12 mouse cellular contexts compared by ENCODE assay signal in the genomic region with DNA sequence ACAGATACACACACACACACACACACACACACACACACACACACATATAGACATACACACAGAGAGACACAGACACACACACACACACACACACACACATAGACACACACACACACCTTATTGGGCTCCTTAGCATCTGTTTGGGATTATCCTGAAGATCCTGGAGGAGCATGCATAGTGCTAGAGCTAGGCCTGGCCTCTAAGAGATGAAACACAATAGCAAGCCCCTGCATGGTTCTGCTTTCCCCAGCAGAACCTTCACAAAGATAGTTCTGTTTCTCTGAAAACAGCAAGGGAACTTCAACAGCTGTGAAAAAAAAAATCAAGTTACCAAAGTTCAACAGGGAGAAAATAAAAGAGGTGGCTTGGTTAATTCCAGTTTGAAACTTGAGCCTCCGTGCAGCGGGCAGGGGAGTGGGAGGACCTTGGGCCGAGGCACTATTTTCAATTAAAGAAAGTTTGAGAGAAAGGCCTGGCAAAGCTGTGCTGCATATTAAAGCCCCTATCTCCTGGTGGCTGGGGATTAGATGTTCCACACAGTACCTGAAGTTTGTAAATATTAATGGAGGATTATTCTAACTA.
DNase-seq lines count a peak whose midpoint lies in the region; ATAC-seq and TF ChIP-seq lines count a peak whose summit lies in the region.
"Had no signal": no experiment of that assay in that cellular context is flagged by ENCODE, and none has a peak within 500 bp of the region (broad histone marks: within the 10 kb centered on the region; RNA-seq: fewer than 3 reads in every experiment).

No protein-coding gene starts in this region.

- H3K36me3 ChIP-seq in heart, postnatal 0 days (replicated peaks; ENCODE audit: control insufficient read depth, insufficient read depth, low read length) = no peaks in the 10 kb centered on the region
- no peaks in the 10 kb centered on the region for H3K36me3 ChIP-seq in midbrain, embryonic 10.5 days
- no peaks in the 10 kb centered on the region for H3K36me3 ChIP-seq in midbrain, postnatal 0 days (ENCODE audit: insufficient read depth, low read length)
- H3K36me3 ChIP-seq in embryonic facial prominence, embryonic 12.5 days = no peaks in the 10 kb centered on the region
- no peaks in the 10 kb centered on the region for H3K36me3 ChIP-seq in limb, embryonic 12.5 days
- H3K36me3 ChIP-seq: lung, embryonic 15.5 days; neural tube, embryonic 12.5 days had no signal

- H3K4me1 ChIP-seq in heart, postnatal 0 days (ENCODE audit: control insufficient read depth, insufficient read depth) = peaks cover 11% of the 10 kb centered on the region; the same call in 1 of the 2 replicates
- peaks cover 18% of the 10 kb centered on the region; the same call in 1 of the 2 replicates for H3K4me1 ChIP-seq in midbrain, embryonic 10.5 days
- H3K4me1 ChIP-seq in midbrain, postnatal 0 days (ENCODE audit: insufficient read depth, low read length) = no peaks in the 10 kb centered on the region
- peaks cover 22% of the 10 kb centered on the region for H3K4me1 ChIP-seq in embryonic facial prominence, embryonic 12.5 days
- H3K4me1 ChIP-seq in limb, embryonic 12.5 days (replicated peaks) = peaks cover 27% of the 10 kb centered on the region
- H3K4me1 ChIP-seq: megakaryocyte, embryonic 14.5 days; neural tube, embryonic 12.5 days had no signal

- peak overlapping the region; percentile 10; the same call in 1 of the 2 replicates for H3K4me2 ChIP-seq in heart, postnatal 0 days (ENCODE audit: low read depth, low read length)
- no peak overlapping the region for H3K4me2 ChIP-seq in midbrain, postnatal 0 days (ENCODE audit: low read depth, low read length, poor library complexity, severe bottlenecking)
- H3K4me2 ChIP-seq in embryonic facial prominence, embryonic 12.5 days (replicated peaks) = no peak overlapping the region
- 0 out of 2 replicates have a peak overlapping the region, but pooled peaks have one; percentile 15 for H3K4me2 ChIP-seq in limb, embryonic 12.5 days
- H3K4me2 ChIP-seq: lung, embryonic 15.5 days; neural tube, embryonic 12.5 days had no signal

- 46% methylated on average over 3 of the region's 3 CpGs for WGBS in heart, postnatal 0 days
- WGBS in midbrain, embryonic 10.5 days = 30% methylated on average over 3 of the region's 3 CpGs
- WGBS in midbrain, postnatal 0 days = 26% methylated on average over 3 of the region's 3 CpGs
- 6% methylated on average over 3 of the region's 3 CpGs for WGBS in embryonic facial prominence, embryonic 12.5 days
- WGBS in limb, embryonic 12.5 days = 4% methylated on average over 3 of the region's 3 CpGs

- no peaks in the 10 kb centered on the region for H3K9me3 ChIP-seq in heart, postnatal 0 days (replicated peaks; ENCODE audit: control insufficient read depth, low read length)
- peaks cover 8% of the 10 kb centered on the region for H3K9me3 ChIP-seq in midbrain, embryonic 10.5 days (replicated peaks)
- H3K9me3 ChIP-seq in midbrain, postnatal 0 days (ENCODE audit: low read length) = peaks cover 6% of the 10 kb centered on the region; the same call in 1 of the 2 replicates
- H3K9me3 ChIP-seq in embryonic facial prominence, embryonic 12.5 days = no peaks in the 10 kb centered on the region
- peaks cover 4% of the 10 kb centered on the region; the same call in 1 of the 2 replicates for H3K9me3 ChIP-seq in limb, embryonic 12.5 days
- H3K9me3 ChIP-seq: lung, embryonic 15.5 days; neural tube, embryonic 12.5 days had no signal

- no peak for TF ChIP-seq EP300 in heart, postnatal 0 days (IDR thresholded peaks at IDR 0.05; ENCODE audit: low read depth)

- H3K9ac ChIP-seq in heart, postnatal 0 days (replicated peaks; ENCODE audit: low read depth, low read length) = no peak overlapping the region
- no peak overlapping the region for H3K9ac ChIP-seq in midbrain, postnatal 0 days (replicated peaks; ENCODE audit: low read length, poor library complexity, severe bottlenecking)
- H3K9ac ChIP-seq in embryonic facial prominence, embryonic 12.5 days = no peak overlapping the region
- no peak overlapping the region for H3K9ac ChIP-seq in limb, embryonic 12.5 days (replicated peaks)
- H3K9ac ChIP-seq: lung, embryonic 15.5 days; neural tube, embryonic 12.5 days had no signal

- no peak for TF ChIP-seq CTCF in heart, postnatal 0 days (IDR thresholded peaks at IDR 0.05; ENCODE audit: low read depth)
- no peak for TF ChIP-seq CTCF in midbrain, postnatal 0 days (IDR thresholded peaks at IDR 0.05)

- H3K4me3 ChIP-seq in heart, postnatal 0 days (ENCODE audit: low read depth, low read length) = no peak overlapping the region
- no peak overlapping the region for H3K4me3 ChIP-seq in midbrain, embryonic 10.5 days
- no peak overlapping the region for H3K4me3 ChIP-seq in midbrain, postnatal 0 days (ENCODE audit: low read depth, low read length)
- H3K4me3 ChIP-seq in embryonic facial prominence, embryonic 12.5 days = no peak overlapping the region
- no peak overlapping the region for H3K4me3 ChIP-seq in limb, embryonic 12.5 days (replicated peaks)
- H3K4me3 ChIP-seq: lung, embryonic 15.5 days; megakaryocyte, embryonic 14.5 days; neural tube, embryonic 12.5 days had no signal

- peak overlapping the region; percentile 52; the same call in 1 of the 2 replicates for H3K27ac ChIP-seq in heart, postnatal 0 days (ENCODE audit: low read depth)
- peak overlapping the region; percentile 49 for H3K27ac ChIP-seq in midbrain, embryonic 10.5 days (replicated peaks)
- no peak overlapping the region for H3K27ac ChIP-seq in midbrain, postnatal 0 days (ENCODE audit: low read depth, low read length)
- H3K27ac ChIP-seq in embryonic facial prominence, embryonic 12.5 days = peak overlapping the region; percentile 89
- peak overlapping the region; percentile 86 for H3K27ac ChIP-seq in limb, embryonic 12.5 days
- H3K27ac ChIP-seq: lung, embryonic 15.5 days; neural tube, embryonic 12.5 days had no signal

- no peak for DNase-seq in heart, postnatal 0 days (ENCODE audit: low spot score)
- no peak for DNase-seq in heart, adult 11 months
- no peak for DNase-seq in midbrain, embryonic 10.5 days (ENCODE audit: low spot score)
- DNase-seq in midbrain, postnatal 0 days (ENCODE audit: low spot score) = no peak
- no peak for DNase-seq in T-cell, adult 2 months (ENCODE audit: low spot score)
- DNase-seq: retina, postnatal 1 day; thymus, adult 2 months had no signal

- ATAC-seq in heart, postnatal 0 days (ENCODE audit: insufficient read depth, low read depth) = no peak
- ATAC-seq in midbrain, postnatal 0 days (ENCODE audit: low FRiP score) = no peak
- peak; percentile 64; the same call in 1 of the 2 replicates for ATAC-seq in embryonic facial prominence, embryonic 12.5 days (ENCODE audit: insufficient number of reproducible peaks, insufficient read depth, low FRiP score, low TSS enrichment)
- ATAC-seq in limb, embryonic 12.5 days (ENCODE audit: insufficient number of reproducible peaks, insufficient read depth, low FRiP score, low TSS enrichment, low read depth) = peak; percentile 56; the same call in 1 of the 2 replicates

- no peaks in the 10 kb centered on the region for H3K27me3 ChIP-seq in heart, postnatal 0 days (ENCODE audit: control insufficient read depth, insufficient read depth, low read length)
- no peaks in the 10 kb centered on the region for H3K27me3 ChIP-seq in midbrain, embryonic 10.5 days (ENCODE audit: low read depth, poor library complexity, severe bottlenecking)
- no peaks in the 10 kb centered on the region for H3K27me3 ChIP-seq in midbrain, postnatal 0 days (ENCODE audit: insufficient read depth, low read length)
- H3K27me3 ChIP-seq in embryonic facial prominence, embryonic 12.5 days = no peaks in the 10 kb centered on the region
- no peaks in the 10 kb centered on the region for H3K27me3 ChIP-seq in limb, embryonic 12.5 days
- H3K27me3 ChIP-seq: lung, embryonic 15.5 days; megakaryocyte, embryonic 14.5 days; neural tube, embryonic 12.5 days had no signal

Comparison
In these comparisons a context has a peak if more than half of its experiments do, and no peak if none do; other contexts are left out.
1. ATAC-seq: peak in embryonic facial prominence, embryonic 12.5 days (single experiment) and limb, embryonic 12.5 days (single experiment); none in heart, postnatal 0 days (single experiment) and midbrain, postnatal 0 days (single experiment).
2. H3K4me2 ChIP-seq: peak in heart, postnatal 0 days (single experiment) and limb, embryonic 12.5 days (single experiment); none in midbrain, postnatal 0 days (single experiment) and embryonic facial prominence, embryonic 12.5 days (single experiment).